Mouse (Mus musculus): ENCODE results near the gene Wbp11. TPM values are rescaled to one million over a fixed set of nuclear protein-coding genes. Genes with fewer than 3 reads are reported as not detected.

Gene Wbp11
- polyA plus RNA-seq, 1 experiment = 164 TPM

- H3K27ac ChIP-seq (ENCODE audit: insufficient read depth, low read length) = no peak overlapping the region
- no peaks in the 10 kb centered on the region for H3K9me3 ChIP-seq (replicated peaks; ENCODE audit: control insufficient read depth, insufficient read depth, low read length, poor library complexity, severe bottlenecking)
- H3K4me1 ChIP-seq (ENCODE audit: control insufficient read depth, insufficient read depth, low read length) = peaks cover 8% of the 10 kb centered on the region
- TF ChIP-seq POLR2A (IDR thresholded peaks at IDR 0.05; ENCODE audit: insufficient read depth, low read length) (no peak), EP300 (IDR thresholded peaks at IDR 0.05; ENCODE audit: insufficient read depth, low read depth, low read length) (no peak), CTCF (IDR thresholded peaks at IDR 0.05; ENCODE audit: low read depth, low read length) (no peak)
- peak overlapping the region; percentile 77 for H3K4me3 ChIP-seq (ENCODE audit: low read depth, low read length)
- H3K36me3 ChIP-seq (ENCODE audit: control insufficient read depth, insufficient read depth, low read length, poor library complexity, severe bottlenecking) = peaks cover 22% of the 10 kb centered on the region
- H3K9ac ChIP-seq (ENCODE audit: low read depth, poor library complexity, severe bottlenecking) = peak overlapping the region; percentile 76
- no peaks in the 10 kb centered on the region for H3K27me3 ChIP-seq (ENCODE audit: control insufficient read depth, insufficient read depth, low read length, poor library complexity, severe bottlenecking)
Measured at GRCm38 (mm10) chr6:136809673-136810072, 18.4 kb downstream of the Wbp11 start.

- Histone ChIP-seq H3K9me3 (replicated peaks; ENCODE audit: control insufficient read depth, insufficient read depth, low read length, poor library complexity, severe bottlenecking) (no peaks in the 10 kb centered on the region), H3K4me3 (ENCODE audit: low read depth, low read length) (peak overlapping the region; percentile 77), H3K27me3 (ENCODE audit: control insufficient read depth, insufficient read depth, low read length, poor library complexity, severe bottlenecking) (no peaks in the 10 kb centered on the region), H3K4me1 (ENCODE audit: control insufficient read depth, insufficient read depth, low read length) (peaks cover 8% of the 10 kb centered on the region), H3K36me3 (ENCODE audit: control insufficient read depth, insufficient read depth, low read length, poor library complexity, severe bottlenecking) (peaks cover 16% of the 10 kb centered on the region), H3K27ac (ENCODE audit: insufficient read depth, low read length) (no peak overlapping the region; the same call in 1 of the 2 replicates), H3K9ac (ENCODE audit: low read depth, poor library complexity, severe bottlenecking) (peak overlapping the region; percentile 76)
- TF ChIP-seq CTCF (IDR thresholded peaks at IDR 0.05; ENCODE audit: low read depth, low read length) (no peak), POLR2A (IDR thresholded peaks at IDR 0.05; ENCODE audit: insufficient read depth, low read length) (no peak), EP300 (IDR thresholded peaks at IDR 0.05; ENCODE audit: insufficient read depth, low read depth, low read length) (no peak)
Measured at GRCm38 (mm10) chr6:136809077-136809476, 19.0 kb downstream of the Wbp11 start.

- Histone ChIP-seq H3K4me1 (ENCODE audit: control insufficient read depth, insufficient read depth, low read length) (peaks cover 8% of the 10 kb centered on the region), H3K27ac (ENCODE audit: insufficient read depth, low read length) (peak overlapping the region; percentile 33), H3K4me3 (ENCODE audit: low read depth, low read length) (peak overlapping the region; percentile 77), H3K27me3 (ENCODE audit: control insufficient read depth, insufficient read depth, low read length, poor library complexity, severe bottlenecking) (no peaks in the 10 kb centered on the region), H3K9me3 (replicated peaks; ENCODE audit: control insufficient read depth, insufficient read depth, low read length, poor library complexity, severe bottlenecking) (no peaks in the 10 kb centered on the region), H3K36me3 (ENCODE audit: control insufficient read depth, insufficient read depth, low read length, poor library complexity, severe bottlenecking) (peaks cover 11% of the 10 kb centered on the region), H3K9ac (ENCODE audit: low read depth, poor library complexity, severe bottlenecking) (peak overlapping the region; percentile 76)
- TF ChIP-seq POLR2A (IDR thresholded peaks at IDR 0.05; ENCODE audit: insufficient read depth, low read length) (no peak), EP300 (IDR thresholded peaks at IDR 0.05; ENCODE audit: insufficient read depth, low read depth, low read length) (no peak), CTCF (IDR thresholded peaks at IDR 0.05; ENCODE audit: low read depth, low read length) (no peak)
Measured at GRCm38 (mm10) chr6:136808631-136809046, 19.4 kb downstream of the Wbp11 start.

GRCm38 (mm10) chr6:136808014-136808417 lies 20.0 kb downstream of the Wbp11 start, which contains the start of gene H2afj:
TSS of gene H2afj (plus strand) at chr6:136808244.
- H3K27ac ChIP-seq (ENCODE audit: insufficient read depth, low read length) = peak within 1 kb of the TSS; percentile 95
- H3K27me3 ChIP-seq (ENCODE audit: control insufficient read depth, insufficient read depth, low read length, poor library complexity, severe bottlenecking) = no peaks in the 10 kb centered on the region
- H3K4me1 ChIP-seq (ENCODE audit: control insufficient read depth, insufficient read depth, low read length) = peaks cover 8% of the 10 kb centered on the region
- no peak for TF ChIP-seq EP300 (IDR thresholded peaks at IDR 0.05; ENCODE audit: insufficient read depth, low read depth, low read length)
- no peak for TF ChIP-seq CTCF (IDR thresholded peaks at IDR 0.05; ENCODE audit: low read depth, low read length)
- peak; percentile 74 for TF ChIP-seq POLR2A (IDR thresholded peaks at IDR 0.05; ENCODE audit: insufficient read depth, low read length)
- no peaks in the 10 kb centered on the region for H3K9me3 ChIP-seq (replicated peaks; ENCODE audit: control insufficient read depth, insufficient read depth, low read length, poor library complexity, severe bottlenecking)
- H3K9ac ChIP-seq (ENCODE audit: low read depth, poor library complexity, severe bottlenecking) = peak within 1 kb of the TSS; percentile 85
- H3K36me3 ChIP-seq (ENCODE audit: control insufficient read depth, insufficient read depth, low read length, poor library complexity, severe bottlenecking) = peaks cover 9% of the 10 kb centered on the region; the same call in 1 of the 2 replicates
- peak within 1 kb of the TSS; percentile 93 for H3K4me3 ChIP-seq (ENCODE audit: low read depth, low read length)

GRCm38 (mm10) chr6:136807395-136808013 lies 20.5 kb downstream of the Wbp11 start:
- TF ChIP-seq EP300 (IDR thresholded peaks at IDR 0.05; ENCODE audit: insufficient read depth, low read depth, low read length) = no peak
- no peak for TF ChIP-seq POLR2A (IDR thresholded peaks at IDR 0.05; ENCODE audit: insufficient read depth, low read length)
- TF ChIP-seq CTCF (IDR thresholded peaks at IDR 0.05; ENCODE audit: low read depth, low read length) = no peak
- H3K9ac ChIP-seq (ENCODE audit: low read depth, poor library complexity, severe bottlenecking) = peak overlapping the region; percentile 85
- peak overlapping the region; percentile 93 for H3K4me3 ChIP-seq (ENCODE audit: low read depth, low read length)
- peaks cover 8% of the 10 kb centered on the region for H3K4me1 ChIP-seq (ENCODE audit: control insufficient read depth, insufficient read depth, low read length)
- no peaks in the 10 kb centered on the region for H3K27me3 ChIP-seq (ENCODE audit: control insufficient read depth, insufficient read depth, low read length, poor library complexity, severe bottlenecking)
- H3K36me3 ChIP-seq (ENCODE audit: control insufficient read depth, insufficient read depth, low read length, poor library complexity, severe bottlenecking) = peaks cover 9% of the 10 kb centered on the region; the same call in 1 of the 2 replicates
- peak overlapping the region; percentile 95 for H3K27ac ChIP-seq (ENCODE audit: insufficient read depth, low read length)
- H3K9me3 ChIP-seq (replicated peaks; ENCODE audit: control insufficient read depth, insufficient read depth, low read length, poor library complexity, severe bottlenecking) = no peaks in the 10 kb centered on the region

GRCm38 (mm10) chr6:136806819-136807218 lies 21.2 kb downstream of the Wbp11 start:
- H3K27ac ChIP-seq (ENCODE audit: insufficient read depth, low read length) = peak overlapping the region; percentile 95
- peak overlapping the region; percentile 20 for H3K4me3 ChIP-seq (ENCODE audit: low read depth, low read length)
- no peak for TF ChIP-seq POLR2A (IDR thresholded peaks at IDR 0.05; ENCODE audit: insufficient read depth, low read length)
- no peak for TF ChIP-seq CTCF (IDR thresholded peaks at IDR 0.05; ENCODE audit: low read depth, low read length)
- TF ChIP-seq EP300 (IDR thresholded peaks at IDR 0.05; ENCODE audit: insufficient read depth, low read depth, low read length) = no peak
- H3K36me3 ChIP-seq (ENCODE audit: control insufficient read depth, insufficient read depth, low read length, poor library complexity, severe bottlenecking) = peaks cover 9% of the 10 kb centered on the region; the same call in 1 of the 2 replicates
- H3K9me3 ChIP-seq (replicated peaks; ENCODE audit: control insufficient read depth, insufficient read depth, low read length, poor library complexity, severe bottlenecking) = no peaks in the 10 kb centered on the region
- H3K9ac ChIP-seq (ENCODE audit: low read depth, poor library complexity, severe bottlenecking) = peak overlapping the region; percentile 85
- no peaks in the 10 kb centered on the region for H3K27me3 ChIP-seq (ENCODE audit: control insufficient read depth, insufficient read depth, low read length, poor library complexity, severe bottlenecking)
- peaks cover 6% of the 10 kb centered on the region for H3K4me1 ChIP-seq (ENCODE audit: control insufficient read depth, insufficient read depth, low read length)
